Mouse (Mus musculus) naive thymus-derived CD4-positive, alpha-beta T cell, adult 2 months (primary cell): ENCODE results near the gene Foxp4.

ENCODE experiments used
- DNase-seq: peaks from one replicate; pipeline ENCODE4 v3.0.0-alpha.2; 2011; ENCODE audit warnings: low read depth

Gene Foxp4

DNA sequence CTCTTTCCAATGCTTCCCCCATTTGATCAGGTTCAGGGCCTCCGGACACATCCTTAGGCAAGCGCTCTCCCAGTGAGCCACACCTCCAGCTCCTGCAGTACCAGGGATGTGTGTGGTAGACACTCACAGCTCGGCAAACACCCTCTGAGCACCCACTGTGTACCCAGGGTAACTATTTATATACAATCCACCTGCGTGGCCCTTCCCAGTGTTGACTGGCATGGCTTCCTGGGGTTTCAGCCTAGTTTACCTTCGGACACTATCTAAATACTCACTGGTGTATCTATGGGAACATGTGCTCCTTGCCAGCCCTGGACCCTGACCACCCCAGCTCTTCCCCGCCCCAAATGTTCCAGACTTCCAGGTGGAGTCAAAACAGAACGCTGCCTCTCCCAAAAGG is 34.7 kb downstream of the Foxp4 start:
- DNase-seq: no peak

DNA sequence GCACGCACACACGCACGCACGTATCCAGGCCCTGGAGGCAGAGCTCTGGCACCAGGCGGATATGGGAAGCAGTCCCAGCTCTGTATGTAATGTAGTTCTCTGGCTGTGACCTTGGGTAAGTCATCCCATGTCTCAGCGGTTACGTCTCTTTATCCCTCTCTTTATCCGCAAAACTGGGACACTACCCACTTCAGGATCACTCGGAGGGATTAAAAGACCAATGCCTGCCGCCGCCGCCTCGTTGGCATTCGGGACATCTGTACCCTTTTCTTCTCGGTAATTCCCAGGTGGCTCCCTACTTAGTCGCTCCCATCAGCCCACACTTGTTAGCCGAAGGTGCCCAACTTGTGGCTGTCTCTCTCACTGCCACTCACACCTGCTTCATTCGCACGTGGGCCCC is 35.2 kb downstream of the Foxp4 start:
- DNase-seq: no peak

- DNase-seq: no peak
Measured at GRCm38 (mm10) chr17:47888641-47889040, 35.8 kb downstream of the Foxp4 start.

DNA sequence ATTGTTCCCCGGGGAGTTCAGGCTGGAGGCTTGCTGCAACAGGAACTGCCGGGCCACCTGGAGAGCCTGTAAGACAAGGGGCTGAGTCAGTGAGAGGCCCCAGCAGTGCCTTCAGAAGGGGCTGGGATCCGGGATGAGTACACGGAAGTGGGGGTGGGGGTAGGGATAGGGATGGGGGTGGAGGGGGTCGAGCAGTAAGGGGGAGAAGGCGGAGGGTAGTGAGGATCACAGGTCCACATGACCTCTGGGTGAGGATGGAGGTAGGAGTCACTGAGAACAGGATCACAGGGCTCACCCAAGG is 36.3 kb downstream of the Foxp4 start:
- no peak for DNase-seq

DNA sequence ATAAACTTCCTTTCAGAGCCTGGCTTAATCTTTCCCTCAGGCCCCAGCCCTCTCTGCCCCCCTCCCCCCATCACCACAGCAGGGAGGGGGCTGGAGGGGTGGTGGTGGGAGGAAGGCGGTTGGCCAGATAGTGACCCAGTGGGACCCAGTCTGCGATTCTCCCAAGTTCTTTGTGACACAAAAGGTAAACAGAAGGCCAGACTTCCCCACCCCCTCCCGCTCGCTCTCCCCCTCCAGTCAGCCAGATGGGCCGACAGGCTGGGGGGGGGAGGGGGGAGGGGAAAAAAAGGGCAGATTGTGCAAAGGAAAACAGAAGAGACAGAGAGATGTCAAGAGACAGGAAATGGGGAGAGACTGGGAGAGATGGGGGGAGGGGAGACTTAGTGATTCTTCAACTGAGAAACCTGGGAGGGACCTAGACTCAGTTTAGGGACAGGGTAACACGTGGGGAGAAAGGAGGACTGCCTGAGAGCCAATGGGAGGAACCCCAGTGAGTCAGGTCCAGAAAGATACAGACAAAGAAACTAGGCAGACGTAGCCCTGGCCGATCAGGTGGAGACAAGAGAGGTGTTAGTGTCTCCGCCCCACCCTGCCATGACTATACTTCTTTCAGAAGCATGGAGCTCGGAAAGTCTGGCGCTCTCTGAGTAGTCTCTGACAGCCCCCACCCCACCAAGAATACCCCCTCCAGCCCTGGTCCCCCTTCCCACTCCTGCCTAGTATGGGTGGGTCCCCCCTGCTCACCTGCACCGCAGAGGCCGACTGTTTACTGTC is 36.9 kb downstream of the Foxp4 start:
- DNase-seq: no peak

- DNase-seq: peak; percentile 38
Measured at GRCm38 (mm10) chr17:47883099-47883498, 41.3 kb downstream of the Foxp4 start.

- no peak for DNase-seq
Measured at GRCm38 (mm10) chr17:47881330-47881729, 43.1 kb downstream of the Foxp4 start.

DNA sequence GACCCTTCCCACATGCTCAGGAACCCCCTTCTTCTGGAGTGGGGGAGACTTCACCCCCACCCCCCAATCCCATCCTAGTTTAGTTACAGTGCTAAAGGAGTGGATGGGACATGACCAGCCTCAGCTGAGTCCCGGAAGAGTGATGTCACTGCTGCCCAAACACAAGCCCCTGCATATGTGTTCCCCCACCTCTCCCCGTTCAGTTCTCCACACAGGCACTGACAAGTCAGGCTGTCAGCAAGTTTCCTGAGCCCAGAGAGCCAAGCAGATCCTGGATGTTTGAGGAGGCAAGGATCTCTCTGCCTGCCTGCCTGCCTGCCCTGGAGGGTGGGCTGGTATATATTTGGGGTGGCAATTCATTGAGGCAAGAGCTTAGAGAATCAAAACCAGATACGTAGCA is 45.2 kb downstream of the Foxp4 start:
- no peak for DNase-seq

DNA sequence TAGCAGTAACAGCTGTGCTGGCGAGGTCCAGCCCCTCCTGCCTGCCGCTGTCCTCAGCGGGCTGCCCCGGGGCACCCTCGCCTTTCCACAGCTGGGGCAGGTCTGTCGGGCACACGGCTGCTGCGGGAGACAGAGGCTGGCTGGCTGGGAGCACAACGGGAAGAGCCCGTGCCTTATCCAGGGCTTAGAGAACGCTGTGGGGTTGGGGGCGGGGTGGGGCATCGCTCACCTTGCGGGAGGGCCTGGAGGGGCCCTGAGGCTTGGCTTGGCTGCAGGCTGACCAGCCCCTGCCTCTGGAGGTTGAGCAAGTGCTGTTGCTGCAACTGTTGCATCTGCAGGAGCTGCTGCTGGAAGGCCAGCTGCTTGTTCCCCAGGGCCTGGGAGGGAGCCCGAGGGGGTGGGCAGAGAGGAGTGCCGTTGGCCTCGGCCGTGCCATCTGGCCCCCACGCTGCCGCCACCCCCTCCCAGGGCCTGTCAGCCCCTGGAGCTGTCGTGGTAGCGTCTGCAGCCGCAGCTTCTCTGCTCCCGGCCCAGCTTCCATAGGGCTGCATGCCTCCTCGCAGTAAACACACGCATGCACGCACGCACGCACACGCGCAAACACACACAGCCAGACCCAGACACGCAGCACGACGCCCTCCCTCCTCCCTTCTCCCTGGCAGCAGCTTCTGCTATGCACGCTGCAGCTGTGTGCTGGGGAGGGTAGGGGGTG is 45.9 kb downstream of the Foxp4 start:
- DNase-seq: no peak

- DNase-seq: no peak
Measured at GRCm38 (mm10) chr17:47877715-47878377, 46.6 kb downstream of the Foxp4 start.

DNA sequence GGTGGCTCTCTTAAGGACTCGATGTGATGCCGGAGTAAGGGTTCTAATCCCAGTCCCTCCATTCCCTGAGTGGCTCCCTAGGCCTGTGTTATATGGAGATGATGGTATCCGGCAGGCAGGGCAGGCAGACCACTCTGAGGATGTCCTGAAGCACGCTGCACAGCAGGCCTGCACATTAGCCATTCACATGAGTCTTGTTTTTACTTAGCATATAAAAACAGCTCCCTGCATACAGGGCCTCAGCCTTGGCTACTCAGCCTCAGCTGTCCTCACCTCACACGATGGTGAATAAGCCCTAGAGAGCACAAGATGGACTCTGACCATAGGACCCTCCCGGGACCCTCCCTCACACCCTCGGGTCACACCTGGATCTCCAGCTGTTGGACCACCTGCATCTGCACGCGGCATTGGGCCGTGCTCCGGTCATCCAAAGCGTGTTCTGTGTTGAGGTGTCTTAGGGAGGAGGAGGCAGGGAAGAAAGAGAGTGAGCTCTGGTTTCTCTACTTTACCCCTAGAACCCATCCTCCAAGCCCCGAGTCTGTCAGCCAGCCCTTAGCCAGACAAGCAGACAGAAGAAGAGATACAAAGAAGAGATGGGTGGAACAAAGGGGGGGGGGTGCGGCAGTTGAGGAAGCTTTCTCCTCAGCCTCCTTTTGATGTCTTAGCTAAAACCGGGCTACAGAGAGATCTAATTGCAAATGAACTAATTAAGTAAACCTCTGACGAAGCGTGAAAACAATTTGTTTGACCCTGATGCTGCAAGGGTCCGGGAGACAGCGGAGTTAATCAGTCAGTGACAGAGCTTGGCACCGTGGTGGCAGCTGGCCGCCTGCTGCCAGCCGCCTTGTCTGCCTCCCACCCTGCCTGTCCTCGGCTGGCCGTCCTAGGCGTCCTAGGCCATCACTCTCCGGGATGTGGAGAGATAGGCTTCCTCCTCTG is 47.4 kb downstream of the Foxp4 start:
- DNase-seq: no peak

GRCm38 (mm10) chr17:47873341-47873791 is 51.1 kb downstream of the Foxp4 start:
- DNase-seq: peak; percentile 93

GRCm38 (mm10) chr17:47872311-47873011 is 52.0 kb downstream of the Foxp4 start:
- DNase-seq: no peak

GRCm38 (mm10) chr17:47869874-47870273 is 54.6 kb downstream of the Foxp4 start:
- no peak for DNase-seq

DNA sequence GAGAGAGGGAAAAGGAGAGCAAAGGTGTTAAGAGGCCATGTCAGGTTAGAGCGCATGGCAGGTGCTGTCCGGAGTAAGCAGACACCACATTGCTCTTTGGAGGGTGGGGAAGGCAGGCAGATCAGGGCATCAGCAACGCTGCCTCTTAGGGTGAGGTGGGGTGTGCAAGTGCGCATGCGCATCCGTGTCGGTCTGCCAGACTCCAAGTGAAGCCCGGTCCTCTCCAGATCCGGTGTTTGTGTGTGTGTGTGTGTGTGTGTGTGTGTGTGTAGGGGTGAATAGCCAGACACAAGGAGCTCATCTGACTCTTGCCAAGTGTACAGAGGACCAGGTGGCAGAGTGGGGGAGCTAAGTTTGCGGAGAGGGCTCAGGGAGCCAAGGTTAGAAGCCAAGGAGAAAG is 58.4 kb downstream of the Foxp4 start:
- DNase-seq: peak; percentile 40

DNA sequence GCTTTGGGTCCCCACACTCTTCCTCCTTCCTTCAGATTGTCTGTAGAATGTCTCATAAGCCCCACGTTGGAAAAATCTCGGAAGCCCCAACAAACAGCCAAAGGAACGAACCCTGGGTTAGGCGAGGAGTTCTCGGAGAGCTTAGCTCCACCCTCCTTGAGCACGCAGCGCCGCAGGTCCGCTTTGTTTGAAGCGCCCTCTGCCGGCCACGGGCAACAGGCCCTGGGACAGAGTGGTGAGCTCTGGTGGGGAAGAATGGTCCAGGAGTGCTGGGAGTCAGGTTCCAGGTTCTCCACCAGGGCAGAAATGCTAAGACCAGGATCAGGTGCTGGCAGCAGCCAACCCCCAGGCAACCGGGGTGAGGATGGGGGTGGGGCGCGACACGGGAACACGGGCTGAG is 59.9 kb downstream of the Foxp4 start:
- DNase-seq: peak; percentile 88

GRCm38 (mm10) chr17:47863437-47863836 is 61.0 kb downstream of the Foxp4 start:
- DNase-seq: no peak

GRCm38 (mm10) chr17:47863023-47863422 is 61.4 kb downstream of the Foxp4 start:
- DNase-seq: no peak

GRCm38 (mm10) chr17:47855544-47855943 is 68.9 kb downstream of the Foxp4 start:
- DNase-seq: no peak

GRCm38 (mm10) chr17:47854908-47855307 is 69.5 kb downstream of the Foxp4 start:
- DNase-seq: no peak

DNA sequence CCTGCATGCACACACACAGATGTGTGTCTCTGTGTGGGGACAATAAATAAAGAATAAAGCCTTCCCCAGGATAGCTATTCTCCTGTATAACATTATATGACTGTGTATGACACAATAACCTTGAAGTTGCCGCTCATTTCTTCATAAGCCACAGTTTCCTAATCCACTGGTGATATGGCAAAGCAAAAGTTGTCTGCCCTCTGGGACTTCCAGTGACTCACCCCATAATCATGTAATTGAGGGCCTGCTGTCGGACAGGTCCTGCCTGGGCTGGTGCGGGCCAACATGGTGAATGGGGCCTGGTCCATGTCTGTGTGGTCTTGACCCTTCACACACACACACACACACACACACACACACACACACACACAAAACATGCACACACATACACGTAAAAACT is 70.7 kb downstream of the Foxp4 start:
- no peak for DNase-seq
